Mouse (Mus musculus) limb, embryonic 14.5 days (tissue): ENCODE measurements around the gene Gsdmc4. TPM values are rescaled to one million over a fixed set of nuclear protein-coding genes. Genes with fewer than 3 reads are reported as not detected.
"Not testable (repeated sequence)": the region's sequence is repeated elsewhere in the genome, so short reads cannot be mapped to it uniquely, and the experiment has no call there.

Experiments
- ATAC-seq: fragments of 200-750 bp; cut with Nextera tagmentation; 2 replicates; pipeline ENCODE4 v1.8.0; 2017; ENCODE audit warnings: low read depth, moderate number of reproducible peaks, moderate TSS enrichment; ENCODE audit not compliant: low FRiP score
- DNase-seq: peaks from one replicate; pipeline ENCODE4 v3.0.0-alpha.2; 2015; ENCODE audit warnings: low spot score
- H3K27ac ChIP-seq: fragments of 300-500 bp; sonication (generic); replicated peaks from 2 replicates; pipeline ENCODE4 v1.5.1; 2014; ENCODE audit warnings: low read depth, mild to moderate bottlenecking, low read length, moderate library complexity, mixed read lengths
- H3K27me3 ChIP-seq: fragments of 300-500 bp; sonication (generic); 2 replicates; pipeline ENCODE4 v1.6.1; 2014; ENCODE audit warnings: low read length, mixed read lengths; ENCODE audit not compliant: control insufficient read depth, insufficient read depth
- H3K36me3 ChIP-seq: fragments of 300-500 bp; sonication (generic); 2 replicates; pipeline ENCODE4 v1.6.1; 2014; ENCODE audit warnings: mild to moderate bottlenecking, low read length, moderate library complexity, mixed read lengths; ENCODE audit not compliant: control insufficient read depth, insufficient read depth
- H3K4me1 ChIP-seq: fragments of 300-500 bp; sonication (generic); 2 replicates; pipeline ENCODE4 v1.6.1; 2014; ENCODE audit warnings: antibody characterized with exemption, low read length, mixed read lengths; ENCODE audit not compliant: control insufficient read depth, insufficient read depth
- H3K4me2 ChIP-seq: fragments of 300-500 bp; sonication (generic); replicated peaks from 2 replicates; pipeline ENCODE4 v1.6.1; 2014; ENCODE audit warnings: low read depth, mild to moderate bottlenecking, low read length, moderate library complexity; ENCODE audit not compliant: severe bottlenecking
- H3K4me3 ChIP-seq: fragments of 300-500 bp; sonication (generic); replicated peaks from 2 replicates; pipeline ENCODE4 v1.5.1; 2014; ENCODE audit warnings: low read length
- H3K9ac ChIP-seq: fragments of 300-500 bp; sonication (generic); 2 replicates; pipeline ENCODE4 v1.6.1; 2014; ENCODE audit warnings: mild to moderate bottlenecking, low read depth, low read length, moderate library complexity; ENCODE audit not compliant: severe bottlenecking
- H3K9me3 ChIP-seq: fragments of 300-500 bp; sonication (generic); 2 replicates; pipeline ENCODE4 v1.6.1; 2016; ENCODE audit warnings: low read length; ENCODE audit not compliant: control insufficient read depth
- WGBS: fragments of 180-500 bp; shearing (Covaris S2); extraction: QIAGEN DNeasy Blood & Tissue Kit; methylation state at CpG from one replicate; pipeline ENCODE4 v1.1.7; 2014; 5-methylcytosine and 5-hydroxymethylcytosine counted together
- polyA plus RNA-seq, 2 experiments: library from polyadenylated mRNA; depleted of rRNA in 1 of 2; stranded (reverse) in 1 of 2; unstranded in 1 of 2; fragments of >200 nt; fragmentation: Nextera tagmentation in 1 of 2; extraction: Ambion mirVana in 1 of 2; gene quantifications; 2 replicates each; pipeline versions ENCODE4 v1.2.1 to v1.2.3; 2012 to 2014

Gsdmc4 gene
- polyA plus RNA-seq, 2 experiments: 0.09 TPM; not detected in 1

DNA sequence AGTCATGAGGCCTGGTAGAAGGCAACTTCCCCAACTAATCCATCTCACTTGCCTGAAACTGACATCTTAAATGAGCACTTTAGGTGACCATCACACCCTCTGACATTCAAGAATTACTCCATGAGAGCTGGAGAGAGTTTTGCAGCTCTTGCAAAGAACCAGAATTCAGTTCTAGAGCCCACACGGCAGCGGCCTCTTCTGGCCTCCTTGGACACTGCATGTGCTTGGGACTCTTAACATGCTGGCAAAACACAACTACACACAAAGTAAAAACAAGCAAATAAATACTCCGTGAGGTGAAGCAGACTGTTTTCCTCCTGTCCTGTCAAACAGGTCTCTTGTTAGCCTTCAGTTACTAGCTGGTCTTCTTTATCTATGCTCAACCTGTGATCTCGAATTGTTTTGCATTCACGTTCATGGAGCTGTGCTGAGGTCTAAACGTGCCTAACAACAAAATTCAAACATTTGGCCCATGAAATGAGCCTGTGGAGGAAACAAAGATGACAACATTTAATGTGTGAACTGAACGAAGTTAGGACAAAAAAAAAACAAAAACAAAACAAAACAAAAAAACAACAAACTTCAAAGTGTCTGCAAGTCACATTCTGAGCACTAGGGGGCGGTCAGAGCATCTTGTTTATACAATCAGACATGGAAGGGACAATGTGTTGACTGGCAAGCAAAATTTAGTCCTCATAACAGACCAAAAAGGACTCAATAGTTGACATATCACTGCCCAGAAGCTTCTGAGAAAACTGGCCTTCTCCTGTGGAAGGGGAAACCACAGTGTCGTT is 16.3 kb downstream of the Gsdmc4 start:
- DNase-seq: peak; percentile 39
- 39% methylated on average over 9 of the region's 9 CpGs for WGBS
- not testable (repeated sequence) for H3K4me1 ChIP-seq, H3K36me3 ChIP-seq, H3K9me3 ChIP-seq, H3K9ac ChIP-seq, H3K4me2 ChIP-seq, H3K4me3 ChIP-seq, H3K27me3 ChIP-seq, H3K27ac ChIP-seq, ATAC-seq

GRCm38 (mm10) chr15:63888440-63888839 is 23.7 kb downstream of the Gsdmc4 start:
- not testable (repeated sequence) for H3K4me3 ChIP-seq, H3K4me1 ChIP-seq, H3K9ac ChIP-seq, H3K36me3 ChIP-seq, DNase-seq, H3K27me3 ChIP-seq, H3K27ac ChIP-seq, H3K4me2 ChIP-seq, H3K9me3 ChIP-seq, ATAC-seq
- WGBS: 69% methylated on average over 3 of the region's 5 CpGs

DNA sequence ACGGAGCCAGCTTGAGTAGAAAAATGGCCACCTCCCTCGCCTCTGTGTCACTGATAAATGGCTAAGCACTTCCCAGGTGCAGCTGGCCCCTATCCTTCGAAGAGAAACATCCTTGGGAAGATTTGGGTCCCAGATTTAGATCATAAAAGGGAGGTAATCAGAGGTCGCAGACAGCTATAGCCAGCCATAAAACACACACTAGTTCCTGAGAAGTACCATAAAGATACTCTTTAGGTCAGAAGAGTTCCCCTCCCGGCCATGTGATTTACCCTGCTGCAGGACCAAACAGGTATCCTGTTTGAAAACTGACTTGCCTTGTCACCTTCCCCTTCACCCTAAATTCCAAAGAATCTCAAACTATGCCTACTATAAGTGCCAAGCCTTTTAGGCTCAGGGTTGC is 24.1 kb downstream of the Gsdmc4 start:
- DNase-seq, ATAC-seq, H3K27me3 ChIP-seq, H3K9me3 ChIP-seq, H3K27ac ChIP-seq, H3K9ac ChIP-seq, H3K4me1 ChIP-seq, H3K36me3 ChIP-seq, H3K4me3 ChIP-seq, H3K4me2 ChIP-seq: not testable (repeated sequence)
- WGBS: no CpG with 5 or more reads among the region's 5 CpGs

- not testable (repeated sequence) for DNase-seq, H3K4me2 ChIP-seq, H3K9ac ChIP-seq, H3K27me3 ChIP-seq, H3K36me3 ChIP-seq, H3K4me3 ChIP-seq, H3K27ac ChIP-seq, H3K9me3 ChIP-seq, H3K4me1 ChIP-seq, ATAC-seq
- 82% methylated on average over 1 of the region's 3 CpGs for WGBS
These were observed 33.6 kb downstream of the Gsdmc4 start, which contains the start of gene Gsdmc3 for GRCm38 (mm10) chr15:63878458-63878857. Gene Gsdmc3, minus strand, starts transcription at chr15:63878558.

- H3K4me2 ChIP-seq, H3K4me3 ChIP-seq, DNase-seq, H3K27me3 ChIP-seq, H3K4me1 ChIP-seq, H3K27ac ChIP-seq, ATAC-seq, H3K36me3 ChIP-seq, H3K9ac ChIP-seq, H3K9me3 ChIP-seq: not testable (repeated sequence)
These were observed 35.9 kb downstream of the Gsdmc4 start for GRCm38 (mm10) chr15:63876160-63876559.

DNA sequence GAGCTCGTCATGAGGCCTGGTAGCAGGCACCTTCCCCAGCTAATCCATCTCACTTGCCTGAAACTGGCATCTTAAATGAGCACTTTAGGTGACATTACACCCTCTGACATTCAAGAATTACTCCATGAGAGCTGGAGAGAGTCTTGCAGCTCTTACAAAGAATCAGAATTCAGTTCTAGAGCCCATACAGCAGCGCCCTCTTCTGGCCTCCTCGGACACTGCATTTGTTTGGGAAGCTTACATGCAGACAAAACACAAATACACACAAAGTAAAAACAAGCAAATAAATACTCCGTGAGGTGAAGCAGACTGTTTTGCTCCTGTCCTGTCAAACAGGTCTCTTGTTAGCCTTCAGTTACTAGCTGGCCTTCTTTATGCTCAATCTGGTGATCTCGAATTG is 50.1 kb downstream of the Gsdmc4 start:
- H3K4me1 ChIP-seq, H3K27me3 ChIP-seq, H3K27ac ChIP-seq, H3K9me3 ChIP-seq, DNase-seq, ATAC-seq, H3K36me3 ChIP-seq, H3K9ac ChIP-seq, H3K4me3 ChIP-seq, H3K4me2 ChIP-seq: not testable (repeated sequence)
- WGBS: 41% methylated on average over 5 of the region's 5 CpGs

Other genes starting within 250 kb of the Gsdmc4 start
- 0.10 TPM in 1 of 2 replicates, not detected in the other for gene Gsdmc2, start 67.1 kb downstream of the Gsdmc4 start, polyA plus RNA-seq (2012; rRNA removed)
- gene Gsdmc2, start 67.1 kb downstream of the Gsdmc4 start, polyA plus RNA-seq (2014; fragmentation: Nextera tagmentation; extraction: Ambion mirVana): not detected in 2 replicates
- gene Gsdmc3, start 33.7 kb downstream of the Gsdmc4 start, polyA plus RNA-seq (2012; rRNA removed): 0.03 TPM in 1 of 2 replicates, not detected in the other
- 0.08 TPM in 1 of 2 replicates, not detected in the other for gene Gsdmc3, start 33.7 kb downstream of the Gsdmc4 start, polyA plus RNA-seq (2014; fragmentation: Nextera tagmentation; extraction: Ambion mirVana)
- gene Fam49b, start 148.2 kb upstream of the Gsdmc4 start, polyA plus RNA-seq (2012; rRNA removed): 42.7 and 51.8 TPM in 2 replicates
- 62.6 and 66.3 TPM in 2 replicates for gene Fam49b, start 148.2 kb upstream of the Gsdmc4 start, polyA plus RNA-seq (2014; fragmentation: Nextera tagmentation; extraction: Ambion mirVana)